Mouse (Mus musculus) lung, postnatal 0 days (tissue): ENCODE results near the gene Zfp30. TPM values are rescaled to one million over a fixed set of nuclear protein-coding genes. Genes with fewer than 3 reads are reported as not detected.
A peak's percentile ranks its signal among the peaks of the same experiment; 100 is the strongest.

Source experiments
- ATAC-seq: fragments of 200-750 bp; cut with Nextera tagmentation; 2 replicates; pipeline ENCODE4 v1.8.0; 2017; ENCODE audit warnings: moderate library complexity
- DNase-seq: peaks from one replicate; pipeline ENCODE4 v3.0.0-alpha.2; 2016; ENCODE audit warnings: low spot score
- H3K27ac ChIP-seq: fragments of 300-500 bp; sonication (generic); 2 replicates; pipeline ENCODE4 v1.5.1; 2014; ENCODE audit warnings: antibody characterized with exemption, mild to moderate bottlenecking, low read length, mixed read lengths
- H3K27me3 ChIP-seq: fragments of 300-500 bp; sonication (generic); replicated peaks from 2 replicates; pipeline ENCODE4 v1.6.1; 2014; ENCODE audit warnings: low read length, mixed read lengths; ENCODE audit not compliant: insufficient read depth
- H3K36me3 ChIP-seq: fragments of 300-500 bp; sonication (generic); 2 replicates; pipeline ENCODE4 v1.6.1; 2014; ENCODE audit warnings: low read length, mixed read lengths; ENCODE audit not compliant: insufficient read depth
- H3K4me1 ChIP-seq: fragments of 300-500 bp; sonication (generic); 2 replicates; pipeline ENCODE4 v1.6.1; 2014; ENCODE audit warnings: antibody characterized with exemption, low read depth, low read length, mixed read lengths; ENCODE audit not compliant: insufficient read depth
- H3K4me2 ChIP-seq: fragments of 300-500 bp; sonication (generic); replicated peaks from 2 replicates; pipeline ENCODE4 v1.6.1; 2014; ENCODE audit warnings: low read depth, mild to moderate bottlenecking, low read length, moderate library complexity, mixed read lengths
- H3K4me3 ChIP-seq: fragments of 300-500 bp; sonication (generic); 2 replicates; pipeline ENCODE4 v1.5.1; 2014; ENCODE audit warnings: low read depth, low read length
- H3K9ac ChIP-seq: fragments of 300-500 bp; sonication (generic); replicated peaks from 2 replicates; pipeline ENCODE4 v1.6.1; 2014; ENCODE audit warnings: low read depth, mild to moderate bottlenecking
- H3K9me3 ChIP-seq: fragments of 300-500 bp; sonication (generic); 2 replicates; pipeline ENCODE4 v1.6.1; 2016; ENCODE audit warnings: low read length, mixed read lengths
- CTCF ChIP-seq: IDR thresholded peaks from 2 replicates; pipeline ENCODE4 v1.5.1; 2016; ENCODE audit warnings: antibody characterized with exemption, mild to moderate bottlenecking
- EP300 ChIP-seq: IDR thresholded peaks from 2 replicates; pipeline ENCODE4 v1.6.1; 2016; ENCODE audit warnings: antibody characterized with exemption, mild to moderate bottlenecking, control low read depth
- WGBS: fragments of 180-500 bp; shearing (Covaris S2); extraction: QIAGEN DNeasy Blood & Tissue Kit; methylation state at CpG from one replicate; pipeline ENCODE4 v1.1.7; 2014; 5-methylcytosine and 5-hydroxymethylcytosine counted together
- polyA plus RNA-seq: library from polyadenylated mRNA; unstranded; fragments of >200 nt; fragmentation: Nextera tagmentation; extraction: Ambion mirVana; gene quantifications from 2 replicates; pipeline ENCODE4 v1.2.1, GENCODE M21; 2015

Zfp30 gene
- polyA plus RNA-seq, 1 experiment from 2014 or later, result 5.0 TPM

DNA sequence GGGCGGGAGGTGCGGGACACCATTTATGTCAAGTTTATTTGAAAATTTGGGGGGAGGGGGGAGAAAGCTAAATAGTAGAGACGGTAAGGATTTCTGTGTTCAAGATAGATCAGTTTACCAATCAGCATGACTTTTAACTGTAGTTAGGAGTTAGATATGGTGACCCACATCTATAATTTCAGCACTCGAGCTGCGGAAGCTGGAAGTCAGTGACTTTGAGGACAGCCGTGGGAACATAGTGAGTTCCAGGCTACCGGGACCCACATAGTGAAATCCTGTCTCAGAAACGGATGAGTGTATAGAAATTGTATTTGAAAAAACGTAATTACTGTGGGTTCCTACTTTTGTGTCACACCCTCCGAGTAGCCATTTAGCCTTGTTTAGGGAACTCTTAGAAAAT, 14.8 kb upstream of the Zfp30 start:
- H3K9ac ChIP-seq, result peak overlapping the region; percentile 61; the same call in 1 of the 2 replicates
- peak overlapping the region; percentile 69 for H3K4me3 ChIP-seq
- 2% methylated on average over 10 of the region's 10 CpGs for WGBS
- H3K27ac ChIP-seq, result no peak overlapping the region; the same call in 1 of the 2 replicates
- no peaks in the 10 kb centered on the region; the same call in 1 of the 2 replicates for H3K36me3 ChIP-seq
- no peaks in the 10 kb centered on the region for H3K27me3 ChIP-seq
- H3K9me3 ChIP-seq, result no peaks in the 10 kb centered on the region
- peaks cover 7% of the 10 kb centered on the region for H3K4me1 ChIP-seq
- peak overlapping the region; percentile 62 for H3K4me2 ChIP-seq
- DNase-seq (peak; percentile 14), ATAC-seq (no peak)
- TF ChIP-seq EP300 (no peak), CTCF (no peak)

DNA sequence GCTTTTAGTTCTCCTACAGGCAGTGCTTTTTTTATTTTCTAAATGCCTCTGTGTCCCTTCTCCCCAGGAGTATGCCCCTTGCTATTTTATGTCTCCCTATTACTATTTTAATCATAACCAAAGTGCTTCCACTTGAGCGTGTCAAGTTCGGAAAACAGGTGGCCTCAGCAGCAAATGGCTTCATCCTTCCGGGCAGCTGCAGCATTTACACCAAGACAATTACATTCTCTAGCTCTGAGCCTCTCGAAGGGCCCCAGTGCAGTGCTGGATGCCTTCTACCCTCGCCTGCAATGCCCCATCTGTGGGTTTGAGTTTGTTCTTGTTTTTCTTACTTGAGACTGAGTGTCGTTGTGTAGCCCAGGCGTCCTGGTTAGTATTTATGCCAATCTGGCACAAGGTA, 10.3 kb upstream of the Zfp30 start:
- no peaks in the 10 kb centered on the region for H3K27me3 ChIP-seq
- no peak overlapping the region for H3K4me2 ChIP-seq
- no peak overlapping the region for H3K4me3 ChIP-seq
- H3K9ac ChIP-seq, result no peak overlapping the region
- WGBS, result 88% methylated on average over 7 of the region's 7 CpGs
- H3K9me3 ChIP-seq, result no peaks in the 10 kb centered on the region
- DNase-seq, result no peak
- H3K36me3 ChIP-seq, result peaks cover 37% of the 10 kb centered on the region
- peaks cover 7% of the 10 kb centered on the region for H3K4me1 ChIP-seq
- no peak overlapping the region for H3K27ac ChIP-seq
- ATAC-seq, result no peak
- TF ChIP-seq EP300, result no peak
- no peak for TF ChIP-seq CTCF

DNA sequence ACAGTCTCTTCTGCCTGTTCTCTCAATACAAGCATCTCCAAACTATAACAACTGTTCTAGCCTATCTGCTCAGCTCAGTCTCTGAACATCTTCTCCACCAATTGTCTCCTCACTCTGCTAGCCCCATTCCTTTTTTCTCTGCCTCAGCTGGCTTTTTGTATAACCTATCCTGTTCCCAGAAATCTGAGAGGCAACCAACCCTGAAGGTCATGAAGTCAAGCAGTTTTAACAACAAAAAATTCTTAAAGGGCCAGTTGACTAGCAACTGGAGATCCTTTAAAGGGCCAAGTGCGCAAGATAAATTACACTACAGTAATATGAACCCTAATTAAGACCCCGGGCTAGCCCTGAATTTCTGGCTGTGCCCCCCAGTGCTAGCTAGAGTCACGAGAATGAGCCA, 9.4 kb upstream of the Zfp30 start:
- Histone ChIP-seq H3K27ac (no peak overlapping the region), H3K36me3 (peaks cover 37% of the 10 kb centered on the region), H3K9me3 (no peaks in the 10 kb centered on the region), H3K4me3 (no peak overlapping the region), H3K4me1 (peaks cover 3% of the 10 kb centered on the region), H3K9ac (no peak overlapping the region), H3K27me3 (no peaks in the 10 kb centered on the region), H3K4me2 (no peak overlapping the region)
- no peak for DNase-seq
- 96% methylated on average over 3 of the region's 3 CpGs for WGBS
- TF ChIP-seq CTCF (no peak), EP300 (no peak)
- ATAC-seq, result no peak

DNA sequence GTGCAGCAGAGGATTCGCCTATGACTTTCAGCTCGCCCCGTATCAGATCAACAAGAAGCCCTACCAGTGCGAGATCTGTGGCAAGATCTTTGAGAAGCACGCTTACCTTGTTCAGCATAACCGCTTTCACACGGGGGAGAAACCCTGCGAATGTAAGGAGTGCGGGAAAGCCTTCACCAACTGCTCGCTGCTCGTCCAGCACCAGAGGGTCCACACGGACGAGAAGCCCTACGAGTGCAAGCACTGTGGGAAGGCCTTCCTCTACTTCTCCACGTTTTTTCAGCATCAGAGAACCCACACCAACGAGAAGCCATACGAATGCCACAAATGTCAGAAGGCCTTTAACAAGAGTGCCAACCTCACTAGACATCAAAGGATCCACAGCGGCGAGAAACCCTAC, 7.2 kb upstream of the Zfp30 start:
- no peaks in the 10 kb centered on the region for H3K27me3 ChIP-seq
- no peak overlapping the region for H3K9ac ChIP-seq
- WGBS, result 96% methylated on average over 19 of the region's 19 CpGs
- peaks cover 37% of the 10 kb centered on the region for H3K36me3 ChIP-seq
- ATAC-seq (no peak), DNase-seq (no peak)
- H3K4me3 ChIP-seq, result no peak overlapping the region
- no peak overlapping the region for H3K27ac ChIP-seq
- no peaks in the 10 kb centered on the region for H3K4me1 ChIP-seq
- TF ChIP-seq EP300 (no peak), CTCF (no peak)
- no peaks in the 10 kb centered on the region for H3K9me3 ChIP-seq
- H3K4me2 ChIP-seq, result no peak overlapping the region

DNA sequence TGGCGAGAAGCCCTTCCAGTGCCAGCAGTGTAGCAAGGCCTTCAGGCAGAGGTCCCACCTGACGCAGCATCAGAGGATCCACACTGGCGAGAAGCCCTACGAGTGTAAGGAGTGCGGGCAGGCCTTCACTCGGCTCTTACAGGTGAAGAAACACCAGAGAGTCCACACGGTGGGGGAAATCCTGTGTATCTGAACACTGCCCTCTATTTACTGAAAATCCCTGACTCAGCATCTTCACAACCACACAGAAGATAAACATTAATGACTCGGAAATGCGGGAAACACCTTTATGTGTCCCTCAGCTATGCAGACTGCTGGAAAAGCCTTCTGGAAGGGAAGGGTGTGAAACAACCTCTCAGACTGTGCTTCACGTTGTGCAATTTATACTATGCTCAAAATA, 6.4 kb upstream of the Zfp30 start:
- DNase-seq (no peak), ATAC-seq (no peak)
- Histone ChIP-seq H3K4me2 (no peak overlapping the region), H3K4me3 (no peak overlapping the region), H3K27me3 (no peaks in the 10 kb centered on the region), H3K36me3 (peaks cover 37% of the 10 kb centered on the region), H3K27ac (no peak overlapping the region), H3K9ac (no peak overlapping the region), H3K9me3 (no peaks in the 10 kb centered on the region), H3K4me1 (no peaks in the 10 kb centered on the region)
- TF ChIP-seq EP300 (no peak), CTCF (no peak)
- WGBS, result 92% methylated on average over 10 of the region's 10 CpGs

DNA sequence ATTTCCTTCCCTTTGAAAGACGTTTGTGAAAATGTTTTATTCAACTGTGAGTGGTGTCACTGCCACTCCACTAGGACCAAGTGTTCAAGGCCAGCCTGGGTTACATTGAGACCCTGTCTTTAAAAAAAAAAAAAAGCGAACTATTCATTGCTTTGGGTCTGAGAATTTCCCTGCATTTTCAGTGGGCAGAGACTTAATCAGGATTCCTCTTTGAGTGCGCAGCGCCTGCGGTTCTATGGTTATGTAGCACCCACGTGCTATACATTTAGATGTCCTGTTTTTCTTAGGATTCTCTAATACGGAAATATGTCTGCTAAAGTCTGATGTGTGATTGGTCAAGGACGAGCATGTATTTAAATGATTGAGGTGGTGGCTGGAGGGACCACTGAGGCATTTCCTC, 1.2 kb downstream of the Zfp30 start:
- 37% methylated on average over 8 of the region's 8 CpGs for WGBS

DNA sequence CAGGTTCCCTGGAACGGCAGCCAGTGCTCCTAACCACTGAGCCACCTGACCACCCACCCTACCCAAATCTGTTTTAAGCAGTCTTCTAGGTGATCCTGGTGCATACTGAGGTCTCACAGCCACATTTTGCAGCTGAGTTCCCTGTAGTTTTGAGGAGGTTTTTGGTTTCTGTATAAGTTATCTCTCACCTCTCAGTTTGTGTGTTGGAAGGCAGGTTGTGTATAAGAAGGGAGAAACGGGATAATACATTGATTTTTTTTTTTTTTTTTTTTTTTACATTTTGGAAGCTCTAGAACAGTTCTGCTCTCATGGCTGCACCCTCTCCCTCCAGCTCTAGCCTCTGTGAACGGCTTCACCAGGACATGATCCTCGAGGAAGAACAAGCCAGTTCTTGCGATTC, 2.1 kb downstream of the Zfp30 start:
- WGBS, result 76% methylated on average over 5 of the region's 5 CpGs
- Histone ChIP-seq H3K9me3 (no peaks in the 10 kb centered on the region), H3K9ac (no peak overlapping the region), H3K36me3 (peaks cover 11% of the 10 kb centered on the region; the same call in 1 of the 2 replicates), H3K4me1 (no peaks in the 10 kb centered on the region; the same call in 1 of the 2 replicates), H3K27ac (no peak overlapping the region), H3K27me3 (no peaks in the 10 kb centered on the region), H3K4me2 (peak overlapping the region; percentile 91), H3K4me3 (no peak overlapping the region)
- ATAC-seq (no peak), DNase-seq (no peak)
- TF ChIP-seq CTCF (no peak), EP300 (no peak)

More for the DNA sequence above, 1.2 kb downstream of the Zfp30 start:
- no peaks in the 10 kb centered on the region for H3K9me3 ChIP-seq
- no peak for DNase-seq
- peaks cover 9% of the 10 kb centered on the region; the same call in 1 of the 2 replicates for H3K36me3 ChIP-seq
- H3K4me3 ChIP-seq, result 0 out of 2 replicates have a peak overlapping the region, but pooled peaks have one; percentile 2
- no peaks in the 10 kb centered on the region; the same call in 1 of the 2 replicates for H3K4me1 ChIP-seq
- no peak for TF ChIP-seq CTCF
- no peak for TF ChIP-seq EP300
- no peak for ATAC-seq
- peak overlapping the region; percentile 91 for H3K4me2 ChIP-seq
- no peaks in the 10 kb centered on the region for H3K27me3 ChIP-seq
- no peak overlapping the region for H3K27ac ChIP-seq
- H3K9ac ChIP-seq, result 0 out of 2 replicates have a peak overlapping the region, but pooled peaks have one; percentile 73
